Comparison of ENCODE assay signal across 9 mouse cellular contexts in the genomic region with DNA sequence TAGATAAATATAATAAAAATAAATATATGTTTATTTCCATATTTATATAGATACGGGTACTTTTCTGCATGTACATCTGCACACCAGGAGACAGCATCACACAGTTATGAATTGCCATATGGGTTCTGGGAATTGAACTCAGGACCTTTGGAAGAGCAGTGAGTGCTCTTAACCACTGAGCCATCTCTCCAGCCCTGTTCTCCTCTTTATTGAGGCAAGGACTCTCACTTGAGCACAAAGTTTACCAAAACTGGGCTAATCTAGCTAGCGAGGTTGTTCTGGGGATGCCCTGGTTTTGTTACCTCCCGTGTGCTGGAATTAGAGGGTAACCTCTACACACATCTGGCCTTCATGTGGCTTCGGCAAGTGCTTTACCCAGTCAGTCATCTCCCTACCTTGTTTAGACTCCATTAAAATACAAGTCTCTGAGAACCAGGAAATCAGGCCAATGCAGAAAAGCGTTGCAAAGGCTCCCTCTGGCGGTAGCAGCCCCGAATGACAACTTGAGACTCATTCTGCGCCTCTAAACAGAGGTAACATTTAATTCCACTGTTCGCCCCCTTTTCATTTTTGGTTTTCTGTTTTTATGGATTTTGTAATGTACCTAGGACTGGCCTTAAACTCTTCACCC. TPM values are rescaled to one million over a fixed set of nuclear protein-coding genes. Genes with fewer than 3 reads are reported as not detected.
DNase-seq lines count a peak whose midpoint lies in the region; ATAC-seq lines count a peak whose summit lies in the region.
"Had no signal": no experiment of that assay in that cellular context is flagged by ENCODE, and none has a peak within 500 bp of the region (broad histone marks: within the 10 kb centered on the region; RNA-seq: fewer than 3 reads in every experiment).

No protein-coding gene starts in this region.

- 36% methylated on average over 9 of the region's 9 CpGs for WGBS in hindbrain, embryonic 14.5 days
- WGBS in midbrain, embryonic 11.5 days = 39% methylated on average over 9 of the region's 9 CpGs

- peak; percentile 59; the same call in 1 of the 2 replicates for ATAC-seq in hindbrain, embryonic 14.5 days (ENCODE audit: low FRiP score)
- no peak for ATAC-seq in midbrain, embryonic 11.5 days (ENCODE audit: low FRiP score)

- H3K9ac ChIP-seq in hindbrain, embryonic 14.5 days = no peak overlapping the region
- no peak overlapping the region for H3K9ac ChIP-seq in midbrain, embryonic 11.5 days (ENCODE audit: low read length)

- H3K4me2 ChIP-seq in hindbrain, embryonic 14.5 days (replicated peaks) = no peak overlapping the region
- no peak overlapping the region for H3K4me2 ChIP-seq in midbrain, embryonic 11.5 days

- intact Hi-C loops in heart, postnatal 10 days (cut with DNase I) = no loop called here
- intact Hi-C loops in heart, postnatal 25 days (cut with DNase I) = no loop called here

- peak; percentile 41 to 71 for DNase-seq in heart, postnatal 10 days
- DNase-seq in heart, postnatal 25 days (ENCODE audit: low spot score) = no peak
- peak; percentile 40 for DNase-seq in adrenal gland, adult 2 months
- DNase-seq in embryo, embryonic 10 days (ENCODE audit: low spot score) = peak; percentile 58
- peak; percentile 75 for DNase-seq in hindbrain, embryonic 14.5 days (ENCODE audit: low spot score)
- peak; percentile 34 to 37 for DNase-seq in layer of hippocampus, postnatal 36 days
- peak; percentile 95 for DNase-seq in midbrain, embryonic 11.5 days (ENCODE audit: low spot score, missing footprints)
- peak; percentile 19 to 54 for DNase-seq in spleen, adult 18-20 months

- H3K9me3 ChIP-seq in hindbrain, embryonic 14.5 days (ENCODE audit: control insufficient read depth, low read length) = no peaks in the 10 kb centered on the region
- no peaks in the 10 kb centered on the region for H3K9me3 ChIP-seq in midbrain, embryonic 11.5 days (ENCODE audit: control insufficient read depth, low read length)

- no peaks in the 10 kb centered on the region for H3K36me3 ChIP-seq in hindbrain, embryonic 14.5 days (replicated peaks; ENCODE audit: control insufficient read depth, insufficient read depth)
- H3K36me3 ChIP-seq in midbrain, embryonic 11.5 days (ENCODE audit: control insufficient read depth, insufficient read depth, low read length) = no peaks in the 10 kb centered on the region

- no peaks in the 10 kb centered on the region for H3K4me1 ChIP-seq in hindbrain, embryonic 14.5 days (replicated peaks; ENCODE audit: control insufficient read depth, insufficient read depth, low read length)
- no peaks in the 10 kb centered on the region for H3K4me1 ChIP-seq in midbrain, embryonic 11.5 days (ENCODE audit: control insufficient read depth, insufficient read depth, low read length)

- no peaks in the 10 kb centered on the region for H3K27me3 ChIP-seq in hindbrain, embryonic 14.5 days (ENCODE audit: control insufficient read depth, insufficient read depth, low read length)
- no peaks in the 10 kb centered on the region for H3K27me3 ChIP-seq in midbrain, embryonic 11.5 days (ENCODE audit: control insufficient read depth, insufficient read depth, low read length)

- no peak overlapping the region for H3K4me3 ChIP-seq in hindbrain, embryonic 14.5 days (replicated peaks; ENCODE audit: low read length)
- no peak overlapping the region for H3K4me3 ChIP-seq in midbrain, embryonic 11.5 days (ENCODE audit: low read depth, low read length)

- no peak overlapping the region for H3K27ac ChIP-seq in hindbrain, embryonic 14.5 days
- no peak overlapping the region for H3K27ac ChIP-seq in midbrain, embryonic 11.5 days (ENCODE audit: low read depth, low read length)

RNA-seq across cellular contexts. Expression of a gene that starts 10.8 kb away (rescaled TPM):
- 100 to 1,000 TPM; 487 to 510 TPM for total RNA-seq in heart, postnatal 10 days (2021)
- 100 to 1,000 TPM; 313 to 327 TPM for total RNA-seq in heart, postnatal 25 days (2021)
- 100 to 1,000 TPM; 544 to 632 TPM for total RNA-seq in adrenal gland, adult 2 months (2021)
- polyA plus RNA-seq in adrenal gland, adult 2 months (2012; rRNA removed) = 3.7 and 4.4 TPM in 2 replicates
- 293 and 367 TPM in 2 replicates for polyA plus RNA-seq in hindbrain, embryonic 14.5 days (2014; fragmentation: Nextera tagmentation; extraction: Ambion mirVana)
- total RNA-seq in layer of hippocampus, postnatal 36 days (2021) = 100 to 1,000 TPM; 237 to 247 TPM
- polyA plus RNA-seq in midbrain, embryonic 11.5 days (2014; fragmentation: Nextera tagmentation; extraction: Ambion mirVana) = 434 and 478 TPM in 2 replicates

RNA-seq across cellular contexts. Expression of a gene that starts 25.7 kb away (rescaled TPM):
- not detected for total RNA-seq in heart, postnatal 10 days (2021)
- not detected for total RNA-seq in heart, postnatal 25 days (2021)
- 1 to 10 TPM in 1 of 2 experiments, under 1 TPM in 1; 0.17 to 1.8 TPM for total RNA-seq in adrenal gland, adult 2 months (2021)
- 0.13 and 0.46 TPM in 2 replicates for polyA plus RNA-seq in adrenal gland, adult 2 months (2012; rRNA removed)
- polyA plus RNA-seq in hindbrain, embryonic 14.5 days (2014; fragmentation: Nextera tagmentation; extraction: Ambion mirVana) = not detected in 2 replicates
- not detected for total RNA-seq in layer of hippocampus, postnatal 36 days (2021)
- not detected in 2 replicates for polyA plus RNA-seq in midbrain, embryonic 11.5 days (2014; fragmentation: Nextera tagmentation; extraction: Ambion mirVana)
- total RNA-seq: left cerebral cortex, postnatal 10 days had no signal

RNA-seq across cellular contexts. Expression of a gene that starts 35.7 kb away (rescaled TPM):
- total RNA-seq in heart, postnatal 10 days (2021) = 1 to 10 TPM; 8.2 to 9.1 TPM
- 1 to 10 TPM; 6.8 to 7.0 TPM for total RNA-seq in heart, postnatal 25 days (2021)
- total RNA-seq in adrenal gland, adult 2 months (2021) = 10 to 100 TPM; 14.6 to 15.2 TPM
- 0.67 and 0.71 TPM in 2 replicates for polyA plus RNA-seq in adrenal gland, adult 2 months (2012; rRNA removed)
- 20.6 and 23.4 TPM in 2 replicates for polyA plus RNA-seq in hindbrain, embryonic 14.5 days (2014; fragmentation: Nextera tagmentation; extraction: Ambion mirVana)
- total RNA-seq in layer of hippocampus, postnatal 36 days (2021) = 10 to 100 TPM; 19.9 to 22.7 TPM
- 17.3 and 22.1 TPM in 2 replicates for polyA plus RNA-seq in midbrain, embryonic 11.5 days (2014; fragmentation: Nextera tagmentation; extraction: Ambion mirVana)

RNA-seq across cellular contexts. Expression of a gene that starts 52.2 kb away (rescaled TPM):
- total RNA-seq in heart, postnatal 10 days (2021) = 10 to 100 TPM; 10.7 to 12.2 TPM
- 10 to 100 TPM in 1 of 2 experiments, 1 to 10 TPM in 1; 8.9 to 10.2 TPM for total RNA-seq in heart, postnatal 25 days (2021)
- total RNA-seq in adrenal gland, adult 2 months (2021) = 10 to 100 TPM; 14.8 to 15.4 TPM
- 2.4 and 3.3 TPM in 2 replicates for polyA plus RNA-seq in adrenal gland, adult 2 months (2012; rRNA removed)
- 23.5 and 23.8 TPM in 2 replicates for polyA plus RNA-seq in hindbrain, embryonic 14.5 days (2014; fragmentation: Nextera tagmentation; extraction: Ambion mirVana)
- total RNA-seq in layer of hippocampus, postnatal 36 days (2021) = 10 to 100 TPM; 13.1 to 15.3 TPM
- 21.1 and 26.2 TPM in 2 replicates for polyA plus RNA-seq in midbrain, embryonic 11.5 days (2014; fragmentation: Nextera tagmentation; extraction: Ambion mirVana)
